Mouse (Mus musculus): ENCODE data around the gene AL731706.1.
A peak's percentile ranks its signal among the peaks of the same experiment; 100 is the strongest.
"Not testable (repeated sequence)": the region's sequence is repeated elsewhere in the genome, so short reads cannot be mapped to it uniquely, and the experiment has no call there.

AL731706.1 gene

GRCm38 (mm10) chr2:136891068-136891950, at the start of gene AL731706.1, which contains the start of the genes Slx4ip and Mkks:
Gene AL731706.1, minus strand, starts transcription at chr2:136891389.
Gene Slx4ip, plus strand, starts transcription at chr2:136891218.
Gene Mkks, minus strand, starts transcription at chr2:136891389.
- peak; percentile 99 for DNase-seq (ENCODE audit: low read depth in 1 of 2, low spot score in 2 of 2)

DNA sequence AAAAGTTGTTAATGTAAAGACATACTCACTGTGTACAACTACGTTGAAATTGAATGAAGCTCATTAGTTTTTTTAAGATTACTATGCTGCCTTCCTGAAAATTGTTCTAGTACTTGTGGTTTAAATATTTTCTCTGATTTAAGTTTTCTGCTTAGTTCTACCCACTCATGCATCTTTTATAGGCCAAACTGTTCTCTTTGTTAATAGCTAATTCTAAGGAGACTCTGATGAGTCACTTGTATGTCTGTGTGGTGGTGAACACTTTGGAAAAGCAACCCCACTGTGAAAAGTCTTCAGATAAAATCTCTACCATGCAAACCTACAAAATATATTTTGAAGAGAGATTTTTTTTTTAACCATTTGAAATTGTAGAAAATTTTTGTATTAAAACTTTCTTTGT, 47.1 kb upstream of the AL731706.1 start:
- DNase-seq (ENCODE audit: low read depth in 1 of 2, low spot score in 2 of 2), result no peak

GRCm38 (mm10) chr2:136936391-136937288, 45.5 kb upstream of the AL731706.1 start:
- peak; percentile 10 to 24 for DNase-seq (ENCODE audit: low read depth in 1 of 2, low spot score in 2 of 2)

DNA sequence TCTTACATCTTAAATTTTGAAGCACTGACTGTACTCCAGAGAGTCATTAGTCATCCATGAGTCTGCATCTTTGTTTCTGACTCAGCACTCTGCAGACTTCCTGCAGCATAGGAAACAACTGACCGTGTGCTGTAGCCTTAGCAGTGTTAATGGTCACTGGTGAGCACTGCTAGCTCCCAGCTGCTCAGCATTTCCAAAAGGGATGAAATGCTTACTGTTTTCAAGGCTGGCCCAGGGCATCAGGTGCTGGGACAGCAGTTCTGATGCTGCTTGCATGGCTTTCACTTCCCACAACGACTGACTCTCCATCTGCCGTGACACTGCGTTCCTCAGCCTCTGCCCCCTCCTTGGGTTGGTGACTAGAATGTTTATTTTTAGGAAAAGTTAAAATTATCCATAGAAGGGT, 29.8 kb upstream of the AL731706.1 start:
- peak; percentile 2 for DNase-seq (ENCODE audit: low read depth in 1 of 2, low spot score in 2 of 2)

- DNase-seq (ENCODE audit: low read depth in 1 of 2, low spot score in 2 of 2), result no peak
These were observed 29.2 kb upstream of the AL731706.1 start for GRCm38 (mm10) chr2:136920257-136920993.

- no peak for DNase-seq (ENCODE audit: low read depth in 1 of 2, low spot score in 2 of 2)
These were observed 28.2 kb upstream of the AL731706.1 start for GRCm38 (mm10) chr2:136919433-136919832.

DNA sequence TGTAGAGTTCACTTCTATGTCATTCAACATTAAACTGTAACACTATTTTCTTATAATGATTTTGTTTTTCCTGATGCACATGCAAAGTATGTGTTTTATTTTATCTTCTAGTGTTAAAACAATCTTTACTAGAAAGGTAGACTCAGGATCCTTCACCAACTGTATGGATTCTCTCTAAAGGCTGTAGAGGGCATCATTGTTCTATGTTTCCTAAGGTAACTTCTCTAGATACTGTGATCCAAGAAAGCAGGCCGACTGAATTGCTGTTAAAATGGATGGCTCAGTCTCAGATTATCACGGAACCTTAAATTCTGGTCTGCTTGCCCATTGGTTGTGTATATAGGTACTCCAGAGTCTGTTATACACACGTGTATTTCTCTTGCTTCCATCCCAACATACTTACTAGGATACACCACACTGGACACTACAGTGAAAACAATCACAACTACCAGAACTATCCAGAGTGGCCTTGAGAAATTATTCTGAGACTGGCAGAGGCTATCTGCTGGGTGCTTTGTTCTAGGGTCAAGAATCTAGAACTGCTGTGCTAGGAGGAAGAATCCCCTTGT, 23.2 kb upstream of the AL731706.1 start:
- DNase-seq (ENCODE audit: low read depth in 1 of 2, low spot score in 2 of 2), result no peak

DNA sequence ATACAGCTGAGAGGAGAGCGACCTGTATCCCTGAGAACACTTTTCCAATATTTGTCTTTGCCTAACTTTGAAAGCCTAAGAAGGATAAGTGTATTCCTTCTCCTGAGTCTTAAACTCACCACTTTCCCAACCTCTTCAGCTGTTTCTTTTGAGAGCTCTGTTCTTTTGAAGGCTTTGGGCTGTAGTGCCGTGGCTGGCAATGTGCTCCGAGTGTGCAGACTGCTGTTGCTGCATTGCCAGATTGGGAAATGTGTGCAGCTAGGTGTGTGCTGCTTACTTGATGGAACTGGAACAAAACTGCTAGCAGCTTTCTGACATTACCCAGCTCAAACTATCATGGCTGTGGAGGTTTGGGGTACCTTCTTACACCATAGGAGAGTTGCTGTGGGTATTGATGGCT, 21.8 kb upstream of the AL731706.1 start:
- DNase-seq (ENCODE audit: low read depth in 1 of 2, low spot score in 2 of 2), result no peak

DNA sequence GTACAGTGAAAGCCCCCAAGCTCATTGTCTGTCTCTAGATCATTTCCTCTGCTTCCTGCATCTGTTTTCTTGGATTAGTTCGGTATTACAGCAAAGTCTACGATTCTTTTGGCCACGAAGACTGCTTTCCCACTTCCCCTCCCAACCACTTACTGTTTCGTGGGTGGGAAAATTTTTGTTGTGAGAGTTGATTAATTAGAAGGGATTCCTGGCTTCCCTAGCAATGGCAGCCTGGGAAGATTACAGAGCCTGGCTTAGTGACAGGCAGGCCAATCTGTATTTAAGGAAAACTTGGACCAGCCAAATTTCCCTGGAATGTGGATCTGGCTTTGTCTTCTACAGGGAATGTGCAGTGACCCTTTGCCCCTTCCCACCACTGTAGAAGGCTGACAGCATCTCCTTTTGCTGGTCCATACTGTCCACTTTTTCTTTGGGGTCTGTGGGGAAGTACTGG, 20.8 kb upstream of the AL731706.1 start:
- no peak for DNase-seq (ENCODE audit: low read depth in 1 of 2, low spot score in 2 of 2)

DNA sequence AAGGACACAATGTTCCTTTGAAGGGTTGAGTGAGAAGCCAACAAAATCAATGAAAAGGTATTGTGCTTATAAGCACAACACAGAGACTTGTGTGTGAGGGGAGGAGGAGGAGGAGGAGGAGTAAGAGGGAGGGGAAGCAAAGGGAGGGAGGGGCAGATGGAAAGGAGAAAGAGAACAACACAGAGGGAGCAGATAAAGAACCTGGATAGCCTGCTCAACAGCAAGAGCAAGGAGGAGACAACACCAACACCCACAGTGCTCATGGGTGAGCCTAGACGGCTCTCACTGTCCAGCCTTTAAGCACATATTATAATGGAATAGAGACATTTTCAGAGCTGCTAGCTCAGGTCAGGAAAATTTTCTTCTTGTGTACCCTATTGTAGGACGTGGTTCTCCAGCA, 18.1 kb upstream of the AL731706.1 start:
- no peak for DNase-seq (ENCODE audit: low read depth in 1 of 2, low spot score in 2 of 2)

- no peak for DNase-seq (ENCODE audit: low read depth in 1 of 2, low spot score in 2 of 2)
These were observed 17.4 kb upstream of the AL731706.1 start for GRCm38 (mm10) chr2:136908596-136908995.

- DNase-seq (ENCODE audit: low read depth in 1 of 2, low spot score in 2 of 2), result no peak
These were observed 4.9 kb upstream of the AL731706.1 start for GRCm38 (mm10) chr2:136896131-136896530.

- no peak for DNase-seq (ENCODE audit: low read depth in 1 of 2, low spot score in 2 of 2)
These were observed 3.3 kb upstream of the AL731706.1 start for GRCm38 (mm10) chr2:136894494-136894893.

GRCm38 (mm10) chr2:136891951-136892371, 772 bp upstream of the AL731706.1 start:
- DNase-seq (ENCODE audit: low read depth in 1 of 2, low spot score in 2 of 2), result peak; percentile 88 to 94

DNA sequence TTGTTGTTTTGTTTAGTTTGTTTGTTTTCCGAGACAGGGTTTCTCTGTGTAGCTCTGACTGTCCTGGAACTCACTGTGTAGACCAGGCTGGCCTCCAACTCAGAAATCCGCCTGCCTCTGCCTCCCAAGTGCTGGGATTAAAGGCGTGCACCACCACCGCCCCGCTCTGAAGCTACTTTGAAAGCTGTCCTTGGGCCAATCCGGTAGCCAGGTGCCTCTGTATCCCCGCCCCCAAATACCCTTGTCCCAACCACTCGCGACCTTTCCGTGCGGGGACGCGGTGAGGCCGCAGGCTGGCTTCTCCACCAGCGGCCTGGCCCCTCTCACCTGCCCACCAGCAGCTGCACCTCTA, 497 bp downstream of the AL731706.1 start:
- not testable (repeated sequence) for DNase-seq (ENCODE audit: low read depth in 1 of 2, low spot score in 2 of 2)

GRCm38 (mm10) chr2:136886846-136887245, 4.3 kb downstream of the AL731706.1 start:
- no peak for DNase-seq (ENCODE audit: low read depth in 1 of 2, low spot score in 2 of 2)

GRCm38 (mm10) chr2:136885579-136885978, 5.6 kb downstream of the AL731706.1 start, which contains the start of gene AL731706.2:
Gene AL731706.2, minus strand, starts transcription at chr2:136885679.
- no peak for DNase-seq (ENCODE audit: low read depth in 1 of 2, low spot score in 2 of 2)

DNA sequence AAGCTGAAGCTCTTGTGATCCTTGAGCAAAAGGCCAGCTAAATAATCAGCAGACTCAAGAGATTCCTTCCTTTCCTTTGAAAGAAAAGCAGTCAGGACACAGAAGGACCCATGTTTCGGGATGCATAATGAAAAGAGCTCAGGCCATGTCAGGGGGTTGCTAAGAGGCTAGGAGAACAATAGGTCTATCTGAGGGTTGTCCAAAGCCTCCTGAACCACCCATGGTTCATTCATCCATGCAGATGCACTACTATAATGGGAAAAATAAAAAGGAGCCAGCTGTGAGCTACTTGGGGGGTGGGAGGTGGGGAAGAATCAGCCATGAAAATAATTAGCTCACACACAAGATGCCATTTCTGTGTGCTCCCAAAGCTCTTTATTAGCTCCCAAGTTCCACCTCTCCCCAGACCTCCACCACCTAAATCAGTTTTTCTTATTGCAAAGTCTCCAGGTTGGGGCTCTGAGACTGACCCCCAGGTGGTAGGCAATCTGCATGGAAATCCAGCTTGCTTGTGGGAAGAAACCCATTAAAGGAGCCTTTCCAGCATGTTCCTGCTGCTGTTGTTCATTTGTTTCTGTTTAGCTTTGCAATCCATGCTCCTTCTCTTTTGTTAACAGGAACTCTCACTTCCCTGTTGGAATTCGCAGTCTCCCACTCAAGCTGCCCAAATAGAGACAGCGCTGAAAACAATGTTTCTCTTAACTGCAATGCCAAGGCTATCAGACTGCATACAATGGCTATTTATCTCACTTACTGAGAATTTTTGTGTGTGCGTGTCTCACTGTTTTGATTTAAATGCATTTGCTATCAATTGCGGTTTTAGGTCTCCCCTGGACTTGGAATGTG, 36.4 kb downstream of the AL731706.1 start:
- DNase-seq (ENCODE audit: low read depth in 1 of 2, low spot score in 2 of 2), result no peak

GRCm38 (mm10) chr2:136850366-136850765, 40.8 kb downstream of the AL731706.1 start:
- DNase-seq (ENCODE audit: low read depth in 1 of 2, low spot score in 2 of 2), result no peak

- DNase-seq (ENCODE audit: low read depth in 1 of 2, low spot score in 2 of 2), result no peak
These were observed 53.2 kb downstream of the AL731706.1 start for GRCm38 (mm10) chr2:136837994-136838393.
